Mouse (Mus musculus) thymus, postnatal 4 days (tissue): ENCODE measurements around the gene Dkk3.
"Not testable (repeated sequence)": the region's sequence is repeated elsewhere in the genome, so short reads cannot be mapped to it uniquely, and the experiment has no call there.

Source experiments
- DNase-seq: peaks from one replicate; pipeline ENCODE4 v3.0.0; 2021

Gene Dkk3

GRCm38 (mm10) chr7:112127085-112127637 lies 31.7 kb downstream of the Dkk3 start:
- no peak for DNase-seq

- no peak for DNase-seq
These were observed 33.1 kb downstream of the Dkk3 start for GRCm38 (mm10) chr7:112125625-112126260.

GRCm38 (mm10) chr7:112123612-112124011 lies 35.2 kb downstream of the Dkk3 start:
- DNase-seq, result no peak

GRCm38 (mm10) chr7:112121866-112122500 lies 36.9 kb downstream of the Dkk3 start:
- no peak for DNase-seq

GRCm38 (mm10) chr7:112120861-112121810 lies 37.7 kb downstream of the Dkk3 start:
- no peak for DNase-seq

GRCm38 (mm10) chr7:112119248-112119647 lies 39.6 kb downstream of the Dkk3 start:
- no peak for DNase-seq

GRCm38 (mm10) chr7:112118086-112118485 lies 40.8 kb downstream of the Dkk3 start:
- DNase-seq, result no peak

GRCm38 (mm10) chr7:112117501-112117900 lies 41.4 kb downstream of the Dkk3 start:
- no peak for DNase-seq

- DNase-seq, result no peak
These were observed 48.1 kb downstream of the Dkk3 start for GRCm38 (mm10) chr7:112110638-112111372.

- no peak for DNase-seq
These were observed 50.1 kb downstream of the Dkk3 start for GRCm38 (mm10) chr7:112108757-112109156.

GRCm38 (mm10) chr7:112103816-112104215 lies 55.0 kb downstream of the Dkk3 start:
- no peak for DNase-seq

GRCm38 (mm10) chr7:112102933-112103332 lies 55.9 kb downstream of the Dkk3 start:
- no peak for DNase-seq

GRCm38 (mm10) chr7:112100887-112101286 lies 58.0 kb downstream of the Dkk3 start:
- DNase-seq, result no peak

GRCm38 (mm10) chr7:112094923-112095322 lies 63.9 kb downstream of the Dkk3 start:
- DNase-seq, result not testable (repeated sequence)

GRCm38 (mm10) chr7:112086186-112086585 lies 72.7 kb downstream of the Dkk3 start:
- DNase-seq, result no peak

GRCm38 (mm10) chr7:112085062-112085461 lies 73.8 kb downstream of the Dkk3 start:
- DNase-seq, result peak; percentile 95

GRCm38 (mm10) chr7:112084222-112084621 lies 74.6 kb downstream of the Dkk3 start:
- no peak for DNase-seq

- DNase-seq, result no peak
These were observed 76.2 kb downstream of the Dkk3 start for GRCm38 (mm10) chr7:112082636-112083035.

GRCm38 (mm10) chr7:112074868-112075267 lies 84.0 kb downstream of the Dkk3 start:
- DNase-seq, result no peak
